Mouse (Mus musculus) hindbrain, embryonic 16.5 days (tissue): Measurements from ENCODE around the gene Srp68. TPM values are rescaled to one million over a fixed set of nuclear protein-coding genes. Genes with fewer than 3 reads are reported as not detected.

Experiments
- ATAC-seq: fragments of 200-750 bp; cut with Nextera tagmentation; 2 replicates; pipeline ENCODE4 v1.8.0; 2017; ENCODE audit warnings: moderate TSS enrichment, moderate library complexity
- H3K27ac ChIP-seq: fragments of 300-500 bp; sonication (generic); 2 replicates; pipeline ENCODE4 v1.5.1; 2014; ENCODE audit warnings: low read depth, mild to moderate bottlenecking, control low read depth, low read length, moderate library complexity
- H3K27me3 ChIP-seq: fragments of 300-500 bp; sonication (generic); replicated peaks from 2 replicates; pipeline ENCODE4 v1.6.1; 2014; ENCODE audit warnings: low read length; ENCODE audit not compliant: control insufficient read depth, insufficient read depth
- H3K36me3 ChIP-seq: fragments of 300-500 bp; sonication (generic); 2 replicates; pipeline ENCODE4 v1.6.1; 2014; ENCODE audit warnings: mild to moderate bottlenecking, low read length, moderate library complexity, mixed read lengths; ENCODE audit not compliant: control insufficient read depth, insufficient read depth
- H3K4me1 ChIP-seq: fragments of 300-500 bp; sonication (generic); 2 replicates; pipeline ENCODE4 v1.6.1; 2014; ENCODE audit warnings: low read depth, low read length; ENCODE audit not compliant: control insufficient read depth, insufficient read depth
- H3K4me2 ChIP-seq: fragments of 300-500 bp; sonication (generic); 2 replicates; pipeline ENCODE4 v1.6.1; 2014; ENCODE audit warnings: mild to moderate bottlenecking, low read length, control low read depth, moderate library complexity
- H3K4me3 ChIP-seq: fragments of 300-500 bp; sonication (generic); 2 replicates; pipeline ENCODE4 v1.5.1; 2014; ENCODE audit warnings: mild to moderate bottlenecking, low read length, control low read depth, moderate library complexity
- H3K9ac ChIP-seq: fragments of 300-500 bp; sonication (generic); 2 replicates; pipeline ENCODE4 v1.6.1; 2014; ENCODE audit warnings: low read depth, mild to moderate bottlenecking, control low read depth, low read length, moderate library complexity
- H3K9me3 ChIP-seq: fragments of 300-500 bp; sonication (generic); 2 replicates; pipeline ENCODE4 v1.6.1; 2014; ENCODE audit warnings: mild to moderate bottlenecking, low read length, moderate library complexity; ENCODE audit not compliant: control insufficient read depth
- WGBS: fragments of 180-500 bp; shearing (Covaris S2); extraction: QIAGEN DNeasy Blood & Tissue Kit; methylation state at CpG from one replicate; pipeline ENCODE4 v1.1.7; 2014; 5-methylcytosine and 5-hydroxymethylcytosine counted together
- polyA plus RNA-seq: library from polyadenylated mRNA; unstranded; fragments of >200 nt; fragmentation: Nextera tagmentation; extraction: Ambion mirVana; gene quantifications from 2 replicates; pipeline ENCODE4 v1.2.1, GENCODE M21; 2015

Srp68 gene
- polyA plus RNA-seq, 1 experiment from 2014 or later: 61.8 TPM

DNA sequence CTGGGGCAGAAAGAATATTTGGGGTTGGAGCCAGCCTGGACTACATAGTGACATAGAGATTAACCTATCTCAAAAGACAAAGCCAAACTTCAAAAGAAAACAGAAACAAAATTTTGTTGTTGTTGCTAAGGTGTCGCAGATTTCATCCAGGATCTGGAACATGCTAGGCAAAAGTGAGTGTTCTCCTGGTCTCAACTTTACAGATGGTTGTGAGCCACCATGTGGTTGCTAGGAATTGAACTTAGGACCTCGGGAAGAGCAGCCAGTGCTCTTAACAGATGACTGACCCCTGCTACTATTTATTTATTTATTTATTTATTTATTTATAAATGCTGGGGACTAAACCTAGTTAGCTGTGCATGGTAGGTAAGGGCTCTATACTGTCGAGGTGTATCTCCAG lies 77.7 kb downstream of the Srp68 start:
- H3K9me3 ChIP-seq: no peaks in the 10 kb centered on the region
- peaks cover 14% of the 10 kb centered on the region for H3K4me1 ChIP-seq
- H3K27ac ChIP-seq: no peak overlapping the region
- H3K4me3 ChIP-seq: no peak overlapping the region
- ATAC-seq: no peak
- H3K4me2 ChIP-seq: no peak overlapping the region
- peaks cover under 1% of the 10 kb centered on the region for H3K36me3 ChIP-seq
- WGBS: 84% methylated on average over 3 of the region's 3 CpGs
- H3K9ac ChIP-seq: no peak overlapping the region
- no peaks in the 10 kb centered on the region for H3K27me3 ChIP-seq

DNA sequence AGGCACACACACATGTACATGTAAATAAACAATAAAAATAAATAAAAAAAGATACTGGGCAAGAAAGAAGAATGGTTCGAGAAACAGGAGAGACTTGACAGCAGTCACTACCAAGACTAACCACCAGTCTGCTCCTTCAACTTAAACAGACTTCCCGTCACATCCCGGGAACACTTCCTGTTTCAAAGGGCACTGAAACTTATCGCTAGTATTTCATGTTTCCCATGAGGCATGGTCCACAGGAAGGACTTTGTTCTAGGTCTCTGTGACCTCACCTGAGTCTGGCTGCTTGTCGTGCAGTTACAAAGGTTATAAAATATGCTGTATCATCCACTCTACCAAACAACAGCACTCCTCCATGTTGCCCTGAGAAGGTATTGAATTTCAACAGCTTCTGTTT lies 78.8 kb downstream of the Srp68 start:
- Histone ChIP-seq H3K4me1 (peaks cover 14% of the 10 kb centered on the region), H3K9me3 (no peaks in the 10 kb centered on the region), H3K9ac (no peak overlapping the region), H3K27me3 (no peaks in the 10 kb centered on the region), H3K36me3 (peaks cover 8% of the 10 kb centered on the region), H3K4me2 (no peak overlapping the region), H3K4me3 (no peak overlapping the region), H3K27ac (no peak overlapping the region)
- ATAC-seq: no peak
- 83% methylated on average over 5 of the region's 5 CpGs for WGBS

Other genes starting within 250 kb of the Srp68 start
- gene H3f3b, start 246.3 kb downstream of the Srp68 start, polyA plus RNA-seq: 1,585 and 1,603 TPM in 2 replicates
- gene Unk, start 243.9 kb downstream of the Srp68 start, polyA plus RNA-seq: 30.1 and 37.6 TPM in 2 replicates
- 0.69 and 0.80 TPM in 2 replicates for gene Unc13d, start 196.3 kb downstream of the Srp68 start, polyA plus RNA-seq
- gene Wbp2, start 187.2 kb downstream of the Srp68 start, polyA plus RNA-seq: 183 and 225 TPM in 2 replicates
- gene Trim47, start 147.0 kb downstream of the Srp68 start, polyA plus RNA-seq: 13.5 and 14.5 TPM in 2 replicates
- gene Trim65, start 143.1 kb downstream of the Srp68 start, polyA plus RNA-seq: 3.0 and 4.2 TPM in 2 replicates
- gene Mrpl38, start 135.3 kb downstream of the Srp68 start, polyA plus RNA-seq: 84.0 and 86.8 TPM in 2 replicates
- gene Fbf1, start 106.1 kb downstream of the Srp68 start, polyA plus RNA-seq: 49.5 and 55.5 TPM in 2 replicates
- gene Ten1, start 75.4 kb downstream of the Srp68 start, polyA plus RNA-seq: 92.1 and 106 TPM in 2 replicates
- 67.8 and 73.1 TPM in 2 replicates for gene Acox1, start 75.2 kb downstream of the Srp68 start, polyA plus RNA-seq
- gene Evpl, start 36.1 kb downstream of the Srp68 start, polyA plus RNA-seq: 1.1 and 1.2 TPM in 2 replicates
- gene Galr2, start 6.7 kb upstream of the Srp68 start, polyA plus RNA-seq: 0.25 and 1.1 TPM in 2 replicates
- 122 and 127 TPM in 2 replicates for gene Exoc7, start 33.0 kb upstream of the Srp68 start, polyA plus RNA-seq
- 13.2 and 16.2 TPM in 2 replicates for gene Foxj1, start 61.2 kb upstream of the Srp68 start, polyA plus RNA-seq
- gene Rnf157, start 138.8 kb upstream of the Srp68 start, polyA plus RNA-seq: 27.8 and 28.5 TPM in 2 replicates
- gene Ubald2, start 159.9 kb upstream of the Srp68 start, polyA plus RNA-seq: 28.3 and 35.1 TPM in 2 replicates
- 0.38 and 0.40 TPM in 2 replicates for gene Qrich2, start 192.0 kb upstream of the Srp68 start, polyA plus RNA-seq
- gene Prpsap1, start 220.0 kb upstream of the Srp68 start, polyA plus RNA-seq: 181 and 190 TPM in 2 replicates